Mouse (Mus musculus) lung, adult 2 months (tissue): Measurements from ENCODE around the gene Tctn3.

Source experiments
- CTCF ChIP-seq: fragments of 200-500 bp; IDR thresholded peaks from 2 replicates; pipeline ENCODE4 v1.5.1; 2011; ENCODE audit warnings: mild to moderate bottlenecking, low read length, control low read depth; ENCODE audit not compliant: insufficient read depth
- POLR2A ChIP-seq: fragments of 200-500 bp; IDR thresholded peaks from 2 replicates; pipeline ENCODE4 v1.6.1; 2011; ENCODE audit warnings: low read depth, mild to moderate bottlenecking, control low read depth, low read length, borderline replicate concordance; ENCODE audit errors: extremely low read depth

DNA sequence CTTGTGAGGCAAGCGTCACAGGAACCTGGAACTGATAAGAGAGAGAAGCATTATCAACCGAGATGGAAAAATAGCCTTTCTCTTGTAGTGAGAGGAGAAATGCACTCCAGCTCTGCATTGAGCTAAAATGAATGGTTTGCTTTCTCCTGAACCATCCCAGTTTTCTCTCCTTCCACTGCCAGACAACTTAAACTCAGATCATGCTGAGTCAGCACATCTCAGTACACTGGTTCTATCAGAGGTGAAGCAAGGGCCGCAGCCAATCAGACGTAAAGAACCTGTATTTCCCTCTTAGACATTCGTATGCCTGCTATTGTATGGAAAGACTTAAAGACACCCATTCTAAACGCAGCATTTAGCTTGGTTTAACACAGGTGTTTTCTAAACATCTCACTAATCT lies 4.4 kb downstream of the Tctn3 start:
- TF ChIP-seq CTCF (no peak), POLR2A (no peak)
